Mouse (Mus musculus) MEL (cell line): ENCODE results near the gene Sipa1l3. TPM values are rescaled to one million over a fixed set of nuclear protein-coding genes. Genes with fewer than 3 reads are reported as not detected.

Experiments
- DNase-seq: peaks from one replicate; pipeline ENCODE4 v3.0.0; 2011; ENCODE audit warnings: low read depth, low spot score
- H3K27ac ChIP-seq: 2 replicates; pipeline ENCODE4 v1.5.1; 2012; ENCODE audit warnings: low read depth, mild to moderate bottlenecking, control low read depth, low read length, moderate library complexity; ENCODE audit not compliant: control insufficient read depth
- H3K27me3 ChIP-seq, 2 experiments: fragments of 150-350 bp in 1 of 2; sonication (generic) in 1 of 2; 2 replicates each; pipeline ENCODE4 v1.6.1; 2012; ENCODE audit warnings: low read length in 2 of 2, mild to moderate bottlenecking in 2 of 2, improper control_type of control experiment in 1 of 2, moderate library complexity in 1 of 2; ENCODE audit not compliant: insufficient read depth in 2 of 2, control insufficient read depth in 1 of 2
- H3K36me3 ChIP-seq, 2 experiments: 2 replicates each; pipeline ENCODE4 v1.6.1; 2012 to 2014; ENCODE audit warnings: low read length in 2 of 2, improper control_type of control experiment in 1 of 2, inconsistent platforms in 1 of 2, mild to moderate bottlenecking in 1 of 2; ENCODE audit not compliant: insufficient read depth in 2 of 2, control insufficient read depth in 1 of 2
- H3K4me1 ChIP-seq, 2 experiments: fragments of 150-350 bp in 1 of 2; sonication (generic) in 1 of 2; 2 replicates each; pipeline ENCODE4 v1.6.1; 2012; ENCODE audit warnings: low read length in 2 of 2, improper control_type of control experiment in 1 of 2, mild to moderate bottlenecking in 1 of 2; ENCODE audit not compliant: insufficient read depth in 2 of 2, control insufficient read depth in 1 of 2
- H3K4me3 ChIP-seq, 2 experiments: fragments of 150-350 bp in 1 of 2; sonication (generic) in 1 of 2; 2 replicates each; pipeline ENCODE4 v1.5.1; 2012; ENCODE audit warnings: low read depth in 2 of 2, low read length in 2 of 2, mild to moderate bottlenecking in 2 of 2, moderate library complexity in 2 of 2, control low read depth in 1 of 2, improper control_type of control experiment in 1 of 2; ENCODE audit not compliant: control insufficient read depth in 1 of 2, insufficient read depth in 1 of 2
- H3K79me2 ChIP-seq: 2 replicates; pipeline ENCODE4 v1.6.1; 2012; ENCODE audit warnings: mild to moderate bottlenecking, low read length, moderate library complexity; ENCODE audit not compliant: control insufficient read depth, poor library complexity, insufficient read depth
- H3K9ac ChIP-seq: 2 replicates; pipeline ENCODE4 v1.6.1; 2012; ENCODE audit warnings: low read depth, mild to moderate bottlenecking, control low read depth, low read length, moderate library complexity; ENCODE audit not compliant: control insufficient read depth, poor library complexity, severe bottlenecking
- H3K9me3 ChIP-seq: fragments of 150-350 bp; sonication (generic); replicated peaks from 2 replicates; pipeline ENCODE4 v1.6.1; 2012; ENCODE audit warnings: mild to moderate bottlenecking, low read length, improper control_type of control experiment, moderate library complexity; ENCODE audit not compliant: insufficient read depth
- CHD1 ChIP-seq: IDR thresholded peaks from 2 replicates; pipeline ENCODE4 v1.6.1; 2012; ENCODE audit warnings: low read depth, mild to moderate bottlenecking, inconsistent platforms, low read length, improper control_type of control experiment
- CHD2 ChIP-seq: IDR thresholded peaks from 2 replicates; pipeline ENCODE4 v1.6.1; 2011; ENCODE audit warnings: low read length, improper control_type of control experiment
- ELF1 ChIP-seq: IDR thresholded peaks from 2 replicates; pipeline ENCODE4 v1.6.1; 2014; ENCODE audit warnings: low read depth, mild to moderate bottlenecking, inconsistent platforms, low read length, improper control_type of control experiment, moderate library complexity
- EP300 ChIP-seq, 2 experiments: IDR thresholded peaks; 2 replicates each; pipeline ENCODE4 v1.6.1; 2011; ENCODE audit warnings: improper control_type of control experiment in 2 of 2, low read length in 2 of 2, low read depth in 1 of 2, mild to moderate bottlenecking in 1 of 2
- ETS1 ChIP-seq: IDR thresholded peaks from 2 replicates; pipeline ENCODE4 v1.6.1; 2012; ENCODE audit warnings: low read depth, mild to moderate bottlenecking, inconsistent platforms, low read length, improper control_type of control experiment, moderate library complexity
- GABPA ChIP-seq: IDR thresholded peaks from 2 replicates; pipeline ENCODE4 v1.6.1; 2012; ENCODE audit warnings: low read depth, mild to moderate bottlenecking, inconsistent platforms, low read length, improper control_type of control experiment, moderate library complexity
- HCFC1 ChIP-seq: IDR thresholded peaks from 2 replicates; pipeline ENCODE4 v1.6.1; 2012; ENCODE audit warnings: low read depth, mild to moderate bottlenecking, inconsistent platforms, low read length, improper control_type of control experiment, moderate library complexity
- JUND ChIP-seq: IDR thresholded peaks from 2 replicates; pipeline ENCODE4 v1.6.1; 2011; ENCODE audit warnings: low read depth, mild to moderate bottlenecking, improper control_type of control experiment, low read length
- KAT2A ChIP-seq: conservative IDR thresholded peaks from 2 replicates; pipeline ENCODE4 v1.6.1; 2012; ENCODE audit warnings: low read depth, low read length, improper control_type of control experiment, inconsistent platforms
- MAX ChIP-seq: IDR thresholded peaks from 2 replicates; pipeline ENCODE4 v1.6.1; 2011; ENCODE audit warnings: low read length, improper control_type of control experiment
- MAZ ChIP-seq: IDR thresholded peaks from 2 replicates; pipeline ENCODE4 v1.6.1; 2012; ENCODE audit warnings: low read depth, mild to moderate bottlenecking, inconsistent platforms, low read length, improper control_type of control experiment
- MEF2A ChIP-seq: IDR thresholded peaks from 2 replicates; pipeline ENCODE4 v1.6.1; 2014; ENCODE audit warnings: low read depth, mild to moderate bottlenecking, inconsistent platforms, low read length, improper control_type of control experiment; ENCODE audit not compliant: poor library complexity, insufficient replicate concordance, severe bottlenecking; ENCODE audit errors: extremely low read depth
- MXI1 ChIP-seq: IDR thresholded peaks from 2 replicates; pipeline ENCODE4 v1.6.1; 2011; ENCODE audit warnings: mild to moderate bottlenecking, low read depth, low read length, improper control_type of control experiment
- MYB ChIP-seq: IDR thresholded peaks from 2 replicates; pipeline ENCODE4 v1.6.1; 2011; ENCODE audit warnings: mild to moderate bottlenecking, low read depth, low read length, improper control_type of control experiment
- MYC ChIP-seq: IDR thresholded peaks from 2 replicates; pipeline ENCODE4 v1.6.1; 2011; ENCODE audit warnings: low read depth, mild to moderate bottlenecking, low read length, improper control_type of control experiment, moderate library complexity
- NELFE ChIP-seq: IDR thresholded peaks from 2 replicates; pipeline ENCODE4 v1.6.1; 2011; ENCODE audit warnings: low read depth, low read length, improper control_type of control experiment
- NRF1 ChIP-seq: IDR thresholded peaks from 2 replicates; pipeline ENCODE4 v1.6.1; 2014; ENCODE audit warnings: low read depth, mild to moderate bottlenecking, inconsistent platforms, low read length, improper control_type of control experiment, moderate library complexity; ENCODE audit not compliant: poor library complexity, insufficient read depth, severe bottlenecking
- POLR2A ChIP-seq, 2 experiments: IDR thresholded peaks; 2 replicates each; pipeline ENCODE4 v1.6.1; 2011 to 2012; ENCODE audit warnings: low read length in 2 of 2, mild to moderate bottlenecking in 2 of 2, control low read depth in 1 of 2, improper control_type of control experiment in 1 of 2, low read depth in 1 of 2, moderate library complexity in 1 of 2; ENCODE audit not compliant: control insufficient read depth in 1 of 2, insufficient read depth in 1 of 2, poor library complexity in 1 of 2
- POLR2AphosphoS2 ChIP-seq: IDR thresholded peaks from 2 replicates; pipeline ENCODE4 v1.6.1; 2011; ENCODE audit warnings: low read length, improper control_type of control experiment
- POLR2AphosphoS5 ChIP-seq: IDR thresholded peaks from 2 replicates; pipeline ENCODE4 v1.6.1; 2012; ENCODE audit warnings: low read depth, borderline replicate concordance, mild to moderate bottlenecking, inconsistent platforms, low read length, moderate library complexity, mixed read lengths
- RAD21 ChIP-seq: IDR thresholded peaks from 2 replicates; pipeline ENCODE4 v1.6.1; 2011; ENCODE audit warnings: mild to moderate bottlenecking, low read depth, low read length, improper control_type of control experiment
- SMC3 ChIP-seq: IDR thresholded peaks from 2 replicates; pipeline ENCODE4 v1.6.1; 2011; ENCODE audit warnings: low read depth, low read length, improper control_type of control experiment
- TAL1 ChIP-seq: IDR thresholded peaks from 2 replicates; pipeline ENCODE4 v1.6.1; 2012; ENCODE audit warnings: mild to moderate bottlenecking, inconsistent platforms, low read length, moderate library complexity, mixed read lengths
- TBP ChIP-seq: IDR thresholded peaks from 2 replicates; pipeline ENCODE4 v1.8.0; 2011; ENCODE audit warnings: low read depth, low read length, improper control_type of control experiment
- USF1 ChIP-seq: IDR thresholded peaks from 2 replicates; pipeline ENCODE4 v1.6.1; 2014; ENCODE audit warnings: low read depth, mild to moderate bottlenecking, inconsistent platforms, low read length, improper control_type of control experiment, moderate library complexity
- USF2 ChIP-seq, 2 experiments: IDR thresholded peaks; 2 replicates each; pipeline ENCODE4 v1.6.1; 2011 to 2012; ENCODE audit warnings: improper control_type of control experiment in 2 of 2, low read length in 2 of 2, borderline replicate concordance in 1 of 2, inconsistent platforms in 1 of 2, low read depth in 1 of 2, mild to moderate bottlenecking in 1 of 2; ENCODE audit not compliant: insufficient read depth in 1 of 2
- ZC3H11A ChIP-seq: IDR thresholded peaks from 2 replicates; pipeline ENCODE4 v1.6.1; 2012; ENCODE audit warnings: low read depth, mild to moderate bottlenecking, inconsistent platforms, low read length, improper control_type of control experiment
- ZKSCAN1 ChIP-seq: IDR thresholded peaks from 2 replicates; pipeline ENCODE4 v1.6.1; 2012; ENCODE audit warnings: low read depth, mild to moderate bottlenecking, inconsistent platforms, low read length, improper control_type of control experiment, moderate library complexity
- ZMIZ1 ChIP-seq: IDR thresholded peaks from 2 replicates; pipeline ENCODE4 v1.6.1; 2012; ENCODE audit warnings: low read depth, mild to moderate bottlenecking, inconsistent platforms, low read length, improper control_type of control experiment, moderate library complexity
- polyA plus RNA-seq, 2 experiments: library from polyadenylated mRNA; stranded (reverse) in 1 of 2; unstranded in 1 of 2; fragments of >175 nt in 1 of 2; fragments of >200 nt in 1 of 2; gene quantifications; 2 replicates each; pipeline versions ENCODE4 v1.2.1 to v1.2.4; 2012; ENCODE audit warnings: low replicate concordance in 2 of 2, low read depth in 1 of 2; ENCODE audit not compliant: insufficient read length in 2 of 2, insufficient read depth in 1 of 2, missing spikeins in 1 of 2
- total RNA-seq: library from RNA; depleted of rRNA; stranded (reverse); fragments of 300-350 nt; gene quantifications from 2 replicates; pipeline ENCODE4 v1.2.3, GENCODE M21; 2012

Gene Sipa1l3
- total and polyA plus RNA-seq, 3 experiments = 14.9 to 49.4 TPM; not detected in 1

- Histone ChIP-seq H3K4me1 (peaks cover 22 to 32% of the 10 kb centered on the region in 2 experiments), H3K9me3 (no peaks in the 10 kb centered on the region), H3K27me3 (no peaks in the 10 kb centered on the region), H3K27ac (peak overlapping the region; percentile 25; the same call in 1 of the 2 replicates), H3K79me2 (peaks cover 10% of the 10 kb centered on the region), H3K9ac (peak overlapping the region; percentile 84), H3K4me3 (peak overlapping the region; percentile 82 to 89), H3K36me3 (peaks cover 0 to 19% of the 10 kb centered on the region in 2 experiments; a peak in 2 of 4 replicates)
- DNase-seq = peak; percentile 69
- TF ChIP-seq RAD21 (no peak), MYB (0 out of 2 replicates have a peak, but pooled peaks have one; percentile 24), GABPA (no peak), NRF1 (no peak), SMC3 (no peak), POLR2AphosphoS2 (0 out of 2 replicates have a peak, but pooled peaks have one; percentile 13), ZKSCAN1 (no peak), JUND (no peak), NELFE (0 out of 2 replicates have a peak, but pooled peaks have one; percentile 21), KAT2A (no peak), MAZ (0 out of 2 replicates have a peak, but pooled peaks have one; percentile 18), USF2 (IDR thresholded peaks at IDR 0.05; ENCODE audit: borderline replicate concordance in 1 of 2, insufficient read depth in 1 of 2, low read depth in 1 of 2, low read length in 2 of 2) (no peak), USF1 (no peak), POLR2A (IDR thresholded peaks at IDR 0.05; ENCODE audit: control insufficient read depth in 1 of 2, insufficient read depth in 1 of 2, low read depth in 1 of 2, low read length in 2 of 2, poor library complexity in 1 of 2) (no peak), MXI1 (no peak), MYC (no peak), CHD2 (no peak), ETS1 (0 out of 2 replicates have a peak, but pooled peaks have one; percentile 27), MAX (no peak), HCFC1 (no peak), TAL1 (no peak), EP300 (IDR thresholded peaks at IDR 0.05; ENCODE audit: low read depth in 1 of 2, low read length in 2 of 2) (no peak), POLR2AphosphoS5 (no peak), CHD1 (no peak), MEF2A (no peak), ZMIZ1 (no peak), ZC3H11A (no peak), ELF1 (no peak; the same call in 1 of the 2 replicates), TBP (no peak)
Measured at GRCm38 (mm10) chr7:29280801-29281200, 237.6 kb downstream of the Sipa1l3 start.
